Mouse (Mus musculus) left cerebral cortex, postnatal 4 days (tissue): ENCODE measurements at regions not wholly inside any gene's neighbourhood (a gene's known extent, or its start where the extent isn't known, plus 50 kb on each side); places are given as distances from the start of the nearest gene placed in this dataset.

Experiments used
- DNase-seq: peaks from one replicate; pipeline ENCODE4 v3.0.0-alpha.2; 2022
- intact Hi-C: fragments of 180-260 bp; cut with DNase I; formaldehyde crosslinking; loops from one replicate; pipeline ENCODE4 v1.15.1; 2025

DNA sequence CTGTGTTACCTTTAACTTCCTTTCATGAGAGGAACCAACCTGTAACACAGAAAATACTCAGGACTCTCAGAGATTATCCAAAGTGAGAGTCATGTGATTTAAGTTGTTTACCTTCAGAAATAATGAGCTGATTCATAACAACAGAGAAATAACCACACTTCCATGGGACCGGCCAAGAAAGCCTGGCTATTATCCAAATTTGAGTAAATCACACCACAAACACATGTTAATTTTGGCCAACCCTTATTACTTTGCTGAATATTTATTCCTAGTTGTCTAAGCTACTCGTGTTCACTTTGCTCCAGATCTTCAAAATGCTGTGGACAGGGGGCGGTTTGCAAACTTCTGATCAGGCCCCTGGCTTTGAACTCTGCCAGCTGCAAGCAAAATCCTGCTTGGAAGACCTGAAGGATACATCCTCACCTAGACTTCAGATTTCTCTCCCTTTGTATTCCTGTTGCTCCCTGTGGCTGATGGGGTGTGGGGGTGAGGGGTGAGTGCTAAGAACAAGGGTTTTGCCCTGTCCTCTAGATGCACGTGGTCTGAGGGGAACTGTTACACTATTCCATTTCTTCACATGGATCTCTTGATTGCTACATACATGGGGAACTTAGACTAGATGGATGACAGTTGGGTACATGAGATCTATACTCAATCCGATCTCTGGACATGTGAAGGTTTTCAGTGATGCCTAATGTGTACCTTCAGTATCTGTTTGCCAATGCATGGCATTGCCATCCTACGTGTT is 468.2 kb downstream of the Lmo4 start:
- intact Hi-C loops: no loop called here
- no peak for DNase-seq

DNA sequence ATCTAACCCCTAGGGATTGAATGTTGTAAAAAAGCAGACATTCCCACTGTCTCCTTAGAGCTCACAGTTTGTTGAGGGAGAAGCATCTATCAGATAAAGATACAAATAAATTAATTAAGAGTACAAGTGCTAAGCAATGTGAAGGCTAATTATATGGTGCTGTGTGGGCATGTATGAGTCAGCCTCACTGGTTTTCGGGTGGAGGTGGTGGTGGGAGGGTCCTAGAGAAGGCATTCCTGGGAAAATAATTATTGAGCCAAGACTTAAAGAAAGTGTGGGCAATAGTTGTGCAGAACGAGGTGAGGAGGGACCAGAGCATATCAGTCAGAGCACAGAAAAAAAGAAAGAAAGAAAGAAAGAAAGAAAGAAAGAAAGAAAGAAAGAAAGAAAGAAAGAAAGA is 470.2 kb downstream of the Lmo4 start:
- intact Hi-C loops: no loop called here
- DNase-seq: no peak

DNA sequence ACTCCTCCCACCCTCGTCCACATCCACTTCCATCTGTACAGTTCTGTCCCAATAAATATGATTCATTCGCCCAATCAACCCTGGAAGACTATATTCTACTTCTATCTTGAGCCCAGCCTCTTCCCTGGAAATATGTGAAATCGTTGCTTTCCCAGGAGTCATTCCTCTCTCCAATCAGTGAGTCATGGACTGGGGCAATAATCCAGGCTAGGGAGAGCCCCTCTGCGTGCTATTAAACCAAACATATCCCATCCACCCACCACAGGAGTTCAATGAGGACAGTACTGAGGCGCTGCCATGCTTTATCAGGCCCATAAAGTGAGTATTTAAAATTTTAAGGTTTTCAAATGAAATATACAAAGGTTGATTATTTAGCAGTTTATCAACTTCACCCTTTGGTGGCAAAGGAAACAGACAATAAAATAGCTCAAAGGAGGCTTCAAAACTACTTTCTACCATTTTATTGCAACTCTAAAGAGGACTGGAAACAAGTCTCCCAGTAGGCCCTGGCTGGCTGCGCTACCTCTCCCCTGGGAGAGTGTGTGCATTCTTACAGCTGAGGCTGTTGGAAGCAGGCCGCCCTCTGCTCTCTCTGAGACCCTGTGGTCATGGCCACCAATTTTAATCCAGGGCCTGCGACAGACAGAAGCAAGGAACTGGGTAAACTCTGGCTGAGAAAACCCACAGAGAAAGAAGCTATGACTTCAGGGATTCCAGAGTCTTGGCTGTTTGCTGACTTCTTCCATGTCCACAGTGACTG is 471.9 kb downstream of the Lmo4 start:
- intact Hi-C loops: no loop called here
- DNase-seq: no peak

DNA sequence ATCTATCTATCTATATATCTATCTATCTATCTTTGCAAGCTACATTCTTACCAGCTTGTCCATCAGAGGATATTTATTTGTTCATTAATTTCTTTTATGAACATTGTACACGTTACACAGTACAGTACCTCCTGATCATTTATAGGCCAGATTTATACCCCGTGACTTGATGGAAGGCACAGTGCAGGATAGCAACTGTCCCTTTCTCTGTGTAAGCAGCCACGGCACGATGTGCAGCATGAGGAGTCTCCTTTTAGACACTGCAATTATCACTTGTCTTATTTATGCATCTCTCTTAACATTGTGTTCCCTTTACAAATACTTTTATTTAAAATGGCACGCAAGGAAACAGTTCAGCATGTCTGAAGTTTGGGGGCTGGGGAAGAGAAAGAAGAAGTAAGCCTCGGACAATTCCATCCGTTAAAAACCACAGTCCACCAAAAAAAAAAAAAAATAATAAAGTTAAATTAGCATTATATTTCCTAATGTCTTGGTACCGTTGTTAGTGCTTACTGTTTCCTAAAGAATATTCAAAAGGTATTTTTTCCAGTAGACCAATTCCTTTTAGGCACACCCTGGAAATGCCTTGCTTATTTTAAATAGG is 475.4 kb downstream of the Lmo4 start:
- intact Hi-C loops: no loop called here
- DNase-seq: no peak

DNA sequence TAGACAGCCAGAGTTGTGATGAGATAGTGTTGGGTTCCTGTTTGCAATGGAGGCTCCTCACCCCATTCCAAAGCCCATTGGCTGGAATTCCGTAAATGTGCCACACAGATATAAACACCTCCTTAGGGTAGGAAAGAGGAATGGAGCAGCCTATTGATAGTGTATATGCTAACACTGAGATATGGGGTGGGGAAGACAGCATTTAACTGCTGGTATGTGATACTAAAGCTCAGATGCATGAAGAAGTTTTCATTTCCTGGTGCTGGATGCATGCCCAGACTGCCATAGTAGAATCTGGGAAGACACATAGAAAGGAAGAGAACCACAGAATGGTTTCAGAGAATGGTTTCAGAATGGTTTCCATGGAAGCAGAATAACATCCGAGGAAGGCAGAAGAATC is 482.4 kb downstream of the Lmo4 start:
- DNase-seq: no peak
- intact Hi-C loops: no loop called here

DNA sequence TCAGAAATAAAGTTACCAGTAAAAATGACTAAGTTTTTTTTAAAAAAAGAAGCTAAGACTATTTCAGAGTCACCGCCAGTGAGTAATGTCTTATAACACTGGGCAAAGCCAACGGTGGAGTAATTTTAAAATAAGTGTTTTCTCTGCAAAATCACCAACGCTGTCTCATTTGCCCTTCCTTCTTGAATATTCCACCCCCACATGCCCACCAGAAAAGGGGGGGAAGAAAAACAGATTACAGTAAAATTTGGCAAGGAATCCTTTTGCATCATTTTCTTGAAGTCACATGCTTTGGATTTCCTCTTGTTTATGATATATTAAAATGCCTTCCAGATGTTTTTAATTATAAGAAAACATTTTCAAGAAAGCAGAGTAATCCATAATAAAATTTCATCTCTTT is 482.9 kb downstream of the Lmo4 start:
- intact Hi-C loops: no loop called here
- DNase-seq: no peak

DNA sequence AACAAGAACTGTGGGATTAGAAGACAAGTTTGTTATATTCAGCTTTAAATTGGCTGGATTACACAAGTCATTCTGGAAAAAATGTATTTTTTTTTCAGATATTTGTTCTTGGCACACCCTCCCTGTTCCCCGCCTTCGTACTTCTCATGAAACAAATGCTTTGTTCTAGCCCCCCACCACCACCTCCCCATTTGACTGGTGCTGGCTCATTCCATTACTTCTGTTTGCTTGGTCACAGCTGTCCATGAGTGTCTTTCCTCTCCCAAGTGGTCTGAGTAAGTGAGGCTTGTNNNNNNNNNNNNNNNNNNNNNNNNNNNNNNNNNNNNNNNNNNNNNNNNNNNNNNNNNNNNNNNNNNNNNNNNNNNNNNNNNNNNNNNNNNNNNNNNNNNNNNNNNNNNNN is 491.8 kb downstream of the Lmo4 start:
- no peak for DNase-seq
- intact Hi-C loops: no loop called here

DNA sequence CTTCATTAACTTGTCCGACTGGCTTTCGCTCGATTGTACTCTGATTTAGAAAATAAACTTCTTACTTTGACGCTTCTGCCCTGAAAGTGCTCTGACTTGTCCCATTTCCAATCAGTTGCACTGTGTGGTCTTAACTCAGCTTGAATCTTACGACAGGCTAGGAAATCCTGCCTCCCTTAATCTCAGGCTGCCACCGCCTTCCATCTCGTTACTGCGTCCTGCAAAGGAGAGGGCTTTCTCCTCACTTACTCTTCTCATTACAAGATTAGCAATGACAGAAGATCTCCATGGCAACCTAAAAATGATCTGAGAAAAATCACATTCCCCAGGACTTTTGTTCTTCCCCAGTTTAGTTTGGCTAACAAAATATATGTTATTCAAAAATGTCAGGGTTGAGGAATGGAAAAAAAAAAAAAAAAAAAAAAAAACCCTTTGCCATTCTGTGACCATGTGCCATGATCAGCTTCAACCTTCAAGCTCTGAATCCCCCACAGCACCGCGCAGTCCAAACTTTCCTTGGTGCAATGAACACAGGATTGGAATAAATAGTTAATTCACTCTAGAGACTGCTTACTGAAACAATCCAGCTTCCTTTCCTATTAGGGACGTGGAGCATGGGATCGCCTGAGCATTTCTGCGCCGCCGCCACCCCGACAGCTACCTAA is 494.1 kb downstream of the Lmo4 start:
- DNase-seq: no peak
- intact Hi-C loops: no loop called here

DNA sequence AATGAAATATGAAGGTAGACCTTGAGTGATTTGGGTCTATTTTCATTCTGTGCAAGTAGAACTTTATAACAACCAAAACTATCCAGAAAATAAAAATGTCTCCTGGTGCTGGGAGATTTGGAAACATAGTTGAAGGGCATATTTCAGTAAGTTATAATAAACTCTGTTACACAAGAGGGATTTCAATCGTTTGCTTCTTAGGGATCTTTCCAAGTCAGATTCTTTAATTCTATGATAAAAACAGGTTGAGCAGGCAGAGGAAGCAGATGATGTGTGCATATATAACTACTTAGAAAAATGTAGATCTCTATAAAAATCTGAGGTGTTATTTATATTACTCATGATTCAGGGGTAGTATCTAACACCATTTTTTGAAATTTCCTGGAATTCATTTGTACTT is 498.3 kb downstream of the Lmo4 start:
- intact Hi-C loops: no loop called here
- no peak for DNase-seq

DNA sequence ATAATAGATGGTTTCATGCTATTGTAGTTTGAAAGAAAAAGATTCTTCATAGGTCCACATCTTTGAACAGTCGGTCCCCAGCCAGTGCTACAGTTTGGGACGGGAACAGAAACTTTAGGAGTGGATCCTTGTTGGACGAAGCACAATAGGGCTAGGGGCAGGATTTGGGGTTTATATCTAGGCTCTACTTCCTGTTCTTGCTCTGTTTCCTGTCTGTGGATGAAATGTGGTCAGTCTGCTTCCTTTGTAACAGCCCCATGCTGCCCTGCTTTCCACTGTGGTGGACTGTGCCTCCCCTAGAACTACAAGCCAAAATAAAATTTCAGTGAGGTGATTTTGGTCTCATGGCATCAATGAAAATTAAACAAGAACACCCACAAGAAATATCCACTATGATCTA is 510.2 kb downstream of the Lmo4 start:
- DNase-seq: no peak
- intact Hi-C loops: no loop called here

DNA sequence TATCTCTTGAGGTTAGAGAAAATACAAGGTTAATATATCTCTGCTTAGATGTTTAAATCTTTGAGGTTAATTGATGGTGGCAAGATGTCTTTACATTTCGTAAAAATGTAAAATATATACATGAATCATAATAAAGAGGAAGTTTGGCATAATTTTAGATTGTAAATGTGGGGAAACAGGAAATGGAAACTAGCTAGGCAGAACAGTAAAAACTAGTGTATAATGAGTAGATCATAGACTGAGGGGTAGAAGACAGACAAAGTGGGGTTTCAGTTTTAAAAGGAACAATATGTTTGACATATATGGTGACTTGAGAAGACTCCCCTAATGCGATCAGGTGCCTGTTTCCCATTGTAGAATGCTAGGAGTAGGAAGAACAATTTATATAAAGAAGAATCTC is 519.3 kb downstream of the Lmo4 start:
- intact Hi-C loops: no loop called here
- DNase-seq: no peak

DNA sequence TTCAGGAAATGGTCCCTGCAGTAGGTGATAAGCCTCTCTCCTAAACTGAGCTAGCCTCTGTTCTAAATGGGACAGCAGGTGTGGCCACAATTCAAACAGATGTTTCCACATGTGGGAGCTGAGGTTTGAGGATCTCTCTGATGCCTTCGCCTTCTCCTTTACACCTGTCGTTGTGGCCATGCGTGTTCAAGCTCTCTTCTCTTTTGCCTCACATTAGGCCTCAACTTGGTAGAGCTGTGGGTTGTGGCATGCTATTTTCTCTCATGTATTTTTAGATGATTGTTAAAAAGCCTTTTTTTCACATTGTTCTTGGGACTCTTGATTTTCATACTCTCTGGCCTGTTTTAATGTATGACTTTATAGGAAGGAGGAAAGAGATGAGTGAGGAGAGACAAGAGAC is 526.8 kb downstream of the Lmo4 start:
- intact Hi-C loops: no loop called here
- DNase-seq: no peak

DNA sequence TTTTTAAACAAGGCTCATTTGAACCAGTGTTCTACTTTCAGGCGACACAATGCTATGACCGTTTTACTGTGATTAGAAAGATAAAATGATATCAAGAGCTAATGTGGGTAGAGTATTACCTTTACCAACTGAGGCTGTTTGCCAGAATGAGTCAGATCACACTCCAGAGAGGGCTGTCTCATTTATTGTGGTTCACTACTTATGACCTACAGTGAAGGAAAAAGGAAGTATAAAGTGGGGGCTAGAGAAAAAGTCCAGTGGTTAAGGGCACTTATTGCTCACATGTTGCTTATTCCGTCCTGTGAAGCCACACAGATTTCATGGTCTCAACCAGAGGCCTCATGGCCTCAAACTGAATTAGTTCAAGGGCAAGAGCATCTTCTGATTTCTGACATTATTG is 530.2 kb downstream of the Lmo4 start:
- intact Hi-C loops: no loop called here
- DNase-seq: no peak

DNA sequence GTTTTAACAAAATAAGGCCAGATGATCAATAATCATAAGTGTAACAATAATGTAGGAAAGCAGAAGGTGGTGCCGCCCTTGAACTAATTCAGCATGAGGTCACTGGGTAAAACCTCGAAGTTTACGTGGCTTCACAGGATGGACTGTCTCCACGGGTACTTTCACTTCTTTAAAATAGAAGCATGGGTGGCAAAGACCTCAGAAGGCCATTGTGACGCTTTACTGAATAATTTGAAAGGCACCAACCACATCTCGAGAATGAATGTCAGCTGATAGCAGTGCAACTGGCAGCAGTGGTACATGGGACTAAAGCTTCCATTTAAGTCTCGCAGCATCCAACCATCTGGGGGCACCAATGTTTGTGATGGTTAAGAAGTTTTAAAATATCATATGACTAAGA is 530.6 kb downstream of the Lmo4 start:
- intact Hi-C loops: no loop called here
- no peak for DNase-seq

DNA sequence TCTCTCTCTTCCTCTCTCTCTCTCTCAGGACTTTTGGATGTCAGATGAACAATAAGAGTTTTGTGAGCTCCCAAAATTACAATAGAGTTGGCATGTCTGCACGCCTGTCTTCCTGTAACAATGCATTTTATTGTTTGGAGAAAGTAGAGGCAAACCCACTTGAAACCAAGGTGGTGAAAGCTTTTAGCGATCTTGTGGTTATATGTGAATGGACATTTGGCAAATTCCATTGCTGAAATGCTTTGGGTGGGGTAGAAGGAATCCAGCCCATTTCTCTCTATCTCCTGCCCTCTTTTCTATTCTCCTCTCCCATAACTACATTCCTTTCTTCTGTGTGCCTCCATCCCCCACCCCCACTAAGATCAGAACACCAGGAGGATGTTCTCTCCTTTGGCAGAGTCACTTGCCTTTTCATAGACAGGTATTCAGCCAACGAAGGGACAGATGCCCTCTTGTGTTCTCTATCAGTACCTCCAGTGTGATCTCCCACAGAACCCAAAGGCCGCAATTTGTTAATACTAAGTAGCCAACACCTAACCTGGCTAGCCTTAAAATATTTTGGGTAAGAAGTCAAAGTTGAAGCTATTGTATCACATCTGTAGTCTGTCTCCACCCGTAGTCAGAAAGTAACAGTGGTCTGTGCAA is 542.9 kb downstream of the Lmo4 start:
- intact Hi-C loops: no loop called here
- DNase-seq: no peak

DNA sequence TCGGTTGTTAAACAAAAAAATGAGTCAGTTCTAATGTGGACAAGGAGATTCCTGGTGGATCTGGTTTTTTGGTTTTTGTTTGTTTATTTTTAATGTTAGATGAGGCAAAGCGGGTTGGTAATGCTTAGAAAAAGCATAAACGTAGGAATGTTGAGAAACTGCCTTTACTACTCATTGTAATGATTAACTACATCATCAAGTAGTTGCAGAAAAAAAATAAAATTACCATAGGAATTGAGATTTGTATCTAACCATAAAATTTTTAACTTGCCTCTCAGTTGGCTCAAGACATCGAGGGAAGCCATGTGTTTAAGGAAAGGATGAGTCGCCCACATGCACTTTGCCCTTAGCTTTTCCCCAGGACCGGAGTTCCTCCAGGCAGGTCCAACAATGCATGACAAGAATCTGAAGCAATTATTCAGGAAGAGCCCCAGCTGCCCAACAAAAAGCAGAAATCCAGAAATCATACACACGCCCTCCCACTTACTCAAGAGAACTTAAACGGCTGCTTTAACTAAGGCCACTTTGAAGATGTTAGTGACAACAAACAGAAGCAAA is 545.5 kb downstream of the Lmo4 start:
- no peak for DNase-seq
- intact Hi-C loops: no loop called here

DNA sequence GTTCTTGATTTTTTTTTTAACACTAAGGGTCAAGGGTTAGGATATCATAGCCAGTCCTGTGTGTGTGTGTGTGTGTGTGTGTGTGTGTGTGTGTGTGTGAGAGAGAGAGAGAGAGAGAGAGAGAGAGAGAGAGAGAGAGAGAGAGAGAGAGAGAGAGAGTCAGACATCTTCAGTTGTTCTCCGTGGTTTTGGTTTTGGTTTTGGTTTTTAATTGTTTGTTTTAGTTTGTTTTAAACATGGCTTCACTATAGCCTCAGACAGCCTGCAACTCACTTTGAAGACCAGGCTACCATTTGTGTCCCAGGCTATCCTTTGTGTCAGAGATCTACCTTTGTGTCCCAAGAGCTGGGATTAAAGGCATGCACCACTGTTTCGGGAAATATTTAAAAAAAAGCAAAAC is 557.8 kb downstream of the Lmo4 start:
- intact Hi-C loops: no loop called here
- no peak for DNase-seq

DNA sequence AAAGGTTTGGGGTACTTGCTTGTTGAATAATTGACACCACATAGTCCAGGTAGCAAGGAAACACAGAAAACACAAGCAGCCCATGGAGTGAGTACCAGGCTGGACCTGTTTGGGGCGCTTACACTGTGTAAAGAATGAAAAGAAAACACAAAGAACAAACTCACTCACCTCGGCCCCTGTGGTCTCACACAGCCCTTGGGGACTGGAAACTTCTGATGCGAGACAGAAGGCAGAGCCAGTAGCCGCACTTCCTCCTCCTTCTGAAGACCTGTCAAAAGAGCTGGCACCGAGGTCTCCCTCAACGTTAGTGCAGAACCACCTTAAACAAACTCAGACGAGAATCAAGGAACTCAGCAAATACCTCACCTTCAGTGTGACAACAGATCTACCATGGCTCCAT is 558.2 kb downstream of the Lmo4 start:
- no peak for DNase-seq
- intact Hi-C loops: no loop called here

DNA sequence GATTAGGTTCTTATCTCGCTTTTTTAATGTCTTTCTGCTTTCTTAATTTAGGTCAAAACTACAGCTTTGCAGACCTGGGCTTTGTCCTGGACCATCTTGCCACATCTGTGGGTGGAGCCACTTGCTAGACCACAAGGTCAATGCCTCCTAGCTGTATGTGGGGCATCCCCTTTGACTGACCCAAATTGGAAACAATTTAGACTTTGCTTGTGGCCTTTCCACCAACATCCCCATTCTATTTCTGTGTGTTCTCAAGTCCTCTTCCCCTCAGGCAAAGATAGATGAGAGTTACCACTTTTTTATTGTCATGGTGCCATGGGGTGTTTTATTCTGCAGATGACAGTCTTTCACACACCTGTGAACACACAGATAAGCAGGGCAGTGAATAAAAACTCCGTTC is 572.0 kb downstream of the Lmo4 start:
- intact Hi-C loops: no loop called here
- DNase-seq: no peak

DNA sequence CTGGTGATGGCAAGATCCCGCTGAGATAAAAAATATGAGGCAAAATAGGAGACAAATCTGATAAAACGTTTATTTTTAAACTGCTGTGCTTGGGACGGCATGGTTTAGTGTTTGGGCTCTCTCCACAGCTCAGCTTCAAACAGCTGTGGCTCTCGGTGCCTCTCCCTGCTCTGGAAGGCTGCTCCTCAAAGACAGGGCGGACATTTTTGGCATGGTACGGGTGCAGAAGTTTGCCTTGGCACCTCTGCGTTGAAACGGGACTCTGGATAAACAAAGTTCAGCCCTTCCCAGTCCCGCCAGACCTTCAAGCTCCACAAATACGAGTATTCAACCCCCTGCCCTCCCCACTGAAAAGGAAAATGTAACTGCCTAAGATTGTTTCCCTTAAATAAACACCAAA is 573.8 kb downstream of the Lmo4 start:
- intact Hi-C loops: no loop called here
- DNase-seq: no peak

DNA sequence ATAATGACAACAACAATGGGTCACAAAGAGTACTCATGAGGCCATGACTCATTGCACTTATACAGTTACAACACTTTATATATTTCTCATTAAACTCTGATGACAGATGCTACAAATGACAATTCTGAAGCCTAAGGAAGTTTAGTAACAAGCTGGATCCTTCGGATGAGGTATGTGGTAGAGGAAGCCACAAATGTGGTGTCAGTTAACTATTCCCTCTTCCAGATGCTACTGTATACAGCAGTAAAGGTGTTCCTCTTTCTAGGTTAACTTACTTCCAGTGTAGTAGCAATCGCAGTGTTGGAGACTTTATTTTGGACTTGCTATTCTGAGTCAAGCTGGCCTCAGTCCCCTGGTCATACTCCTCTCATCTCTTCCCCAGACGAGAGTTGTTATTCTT is 580.1 kb downstream of the Lmo4 start:
- intact Hi-C loops: no loop called here
- DNase-seq: no peak
